Mouse (Mus musculus): ENCODE results near the gene Lce3a. TPM values are rescaled to one million over a fixed set of nuclear protein-coding genes. Genes with fewer than 3 reads are reported as not detected.
A peak's percentile ranks its signal among the peaks of the same experiment; 100 is the strongest.

The Lce3a gene
- polyA plus RNA-seq (2012; ENCODE audit: insufficient read depth, insufficient read length, low replicate concordance, missing spikeins): not detected in 2 replicates

GRCm38 (mm10) chr3:92926130-92926529, at the start of gene Lce3a:
TSS of gene Lce3a (minus strand) at chr3:92926230.
- H3K4me1 ChIP-seq (ENCODE audit: control insufficient read depth, insufficient read depth, low read length): no peaks in the 10 kb centered on the region
- no peak within 1 kb of the TSS for H3K27ac ChIP-seq (ENCODE audit: insufficient read depth, low read depth, low read length)
- TF ChIP-seq POLR2A (IDR thresholded peaks at IDR 0.05; ENCODE audit: insufficient read depth, low read depth, low read length) (no peak), CTCF (IDR thresholded peaks at IDR 0.05; ENCODE audit: insufficient read depth, low read depth, low read length) (no peak)
- 82% methylated on average over 2 of the region's 2 CpGs for WGBS
- H3K4me3 ChIP-seq (ENCODE audit: insufficient read depth, low read depth, low read length): no peak within 1 kb of the TSS

DNA sequence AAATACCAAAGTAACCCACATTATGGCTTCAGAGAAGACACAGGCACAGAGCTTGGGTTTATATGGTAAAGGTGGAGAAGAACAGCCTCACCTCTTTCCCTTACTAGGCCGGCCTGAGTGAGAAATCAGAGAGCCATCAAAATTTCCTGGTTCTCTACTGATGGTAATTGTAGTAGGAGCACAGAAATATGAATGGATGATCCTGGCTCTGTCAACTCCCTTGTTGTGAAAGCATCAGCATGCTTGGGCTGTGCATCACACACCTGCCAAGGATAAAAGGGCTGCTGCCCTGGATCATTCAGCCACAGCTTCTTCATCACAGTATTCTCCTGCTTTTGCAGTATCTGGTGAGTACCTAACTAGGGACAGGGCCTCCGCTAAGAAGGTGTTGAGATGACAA, 40.7 kb upstream of the Lce3a start, which contains the start of gene Lce3e:
Gene Lce3e (plus strand): TSS at position 301 of the 400 bp plus-strand sequence.
- no peak within 1 kb of the TSS for H3K27ac ChIP-seq (ENCODE audit: insufficient read depth, low read depth, low read length)
- TF ChIP-seq POLR2A (IDR thresholded peaks at IDR 0.05; ENCODE audit: insufficient read depth, low read depth, low read length) (no peak), CTCF (IDR thresholded peaks at IDR 0.05; ENCODE audit: insufficient read depth, low read depth, low read length) (no peak)
- H3K4me1 ChIP-seq (ENCODE audit: control insufficient read depth, insufficient read depth, low read length): no peaks in the 10 kb centered on the region
- no peak within 1 kb of the TSS for H3K4me3 ChIP-seq (ENCODE audit: insufficient read depth, low read depth, low read length)
- 92% methylated on average over 2 of the region's 2 CpGs for WGBS

DNA sequence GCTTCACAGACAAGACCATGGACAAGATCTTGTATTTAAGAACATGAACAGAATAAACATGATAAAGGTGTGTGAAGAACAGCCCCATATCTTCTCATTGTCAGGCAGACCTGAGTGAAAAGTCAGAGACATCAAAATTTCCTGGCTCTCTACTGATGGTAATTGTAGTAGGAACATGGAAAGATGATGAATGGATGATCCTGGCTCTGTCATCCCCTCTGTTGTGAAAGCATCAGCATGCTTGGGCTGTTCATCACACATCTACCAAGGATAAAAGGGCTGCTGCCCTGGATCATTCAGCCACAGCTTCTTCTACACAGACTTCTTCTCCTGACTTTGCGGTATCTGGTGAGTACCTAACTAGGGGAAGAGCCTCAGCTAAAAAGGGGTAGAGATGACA, 31.1 kb upstream of the Lce3a start, which contains the start of gene Lce3d:
Gene Lce3d (plus strand): TSS at position 301 of the 400 bp plus-strand sequence.
- Histone ChIP-seq H3K27ac (ENCODE audit: insufficient read depth, low read depth, low read length) (no peak within 1 kb of the TSS), H3K4me3 (ENCODE audit: insufficient read depth, low read depth, low read length) (no peak within 1 kb of the TSS), H3K4me1 (ENCODE audit: control insufficient read depth, insufficient read depth, low read length) (no peaks in the 10 kb centered on the region)
- 93% methylated on average over 1 of the region's 1 CpGs for WGBS
- no peak for TF ChIP-seq POLR2A (IDR thresholded peaks at IDR 0.05; ENCODE audit: insufficient read depth, low read depth, low read length)
- no peak for TF ChIP-seq CTCF (IDR thresholded peaks at IDR 0.05; ENCODE audit: insufficient read depth, low read depth, low read length)

GRCm38 (mm10) chr3:92944186-92944585, 18.2 kb upstream of the Lce3a start, which contains the start of gene Lce3c:
TSS of gene Lce3c (plus strand) at chr3:92944486.
- Histone ChIP-seq H3K4me3 (ENCODE audit: insufficient read depth, low read depth, low read length) (no peak within 1 kb of the TSS), H3K27ac (ENCODE audit: insufficient read depth, low read depth, low read length) (no peak within 1 kb of the TSS), H3K4me1 (ENCODE audit: control insufficient read depth, insufficient read depth, low read length) (no peaks in the 10 kb centered on the region)
- WGBS: 74% methylated on average over 1 of the region's 1 CpGs
- TF ChIP-seq CTCF (IDR thresholded peaks at IDR 0.05; ENCODE audit: insufficient read depth, low read depth, low read length): no peak
- no peak for TF ChIP-seq POLR2A (IDR thresholded peaks at IDR 0.05; ENCODE audit: insufficient read depth, low read depth, low read length)

GRCm38 (mm10) chr3:92932679-92933078, 6.6 kb upstream of the Lce3a start, which contains the start of gene Lce3b:
TSS of gene Lce3b (plus strand) at chr3:92932979.
- Histone ChIP-seq H3K4me1 (ENCODE audit: control insufficient read depth, insufficient read depth, low read length) (no peaks in the 10 kb centered on the region), H3K27ac (ENCODE audit: insufficient read depth, low read depth, low read length) (no peak within 1 kb of the TSS), H3K4me3 (ENCODE audit: insufficient read depth, low read depth, low read length) (no peak within 1 kb of the TSS)
- no peak for TF ChIP-seq POLR2A (IDR thresholded peaks at IDR 0.05; ENCODE audit: insufficient read depth, low read depth, low read length)
- TF ChIP-seq CTCF (IDR thresholded peaks at IDR 0.05; ENCODE audit: insufficient read depth, low read depth, low read length): no peak
- WGBS: 75% methylated on average over 2 of the region's 2 CpGs

- TF ChIP-seq POLR2A (IDR thresholded peaks at IDR 0.05; ENCODE audit: insufficient read depth, low read depth, low read length): no peak
- 63% methylated on average over 4 of the region's 4 CpGs for WGBS
- Histone ChIP-seq H3K27ac (ENCODE audit: insufficient read depth, low read depth, low read length) (no peak overlapping the region), H3K4me1 (ENCODE audit: control insufficient read depth, insufficient read depth, low read length) (no peaks in the 10 kb centered on the region), H3K4me3 (ENCODE audit: insufficient read depth, low read depth, low read length) (no peak overlapping the region)
Observed at GRCm38 (mm10) chr3:92920364-92920763, 5.7 kb downstream of the Lce3a start.

DNA sequence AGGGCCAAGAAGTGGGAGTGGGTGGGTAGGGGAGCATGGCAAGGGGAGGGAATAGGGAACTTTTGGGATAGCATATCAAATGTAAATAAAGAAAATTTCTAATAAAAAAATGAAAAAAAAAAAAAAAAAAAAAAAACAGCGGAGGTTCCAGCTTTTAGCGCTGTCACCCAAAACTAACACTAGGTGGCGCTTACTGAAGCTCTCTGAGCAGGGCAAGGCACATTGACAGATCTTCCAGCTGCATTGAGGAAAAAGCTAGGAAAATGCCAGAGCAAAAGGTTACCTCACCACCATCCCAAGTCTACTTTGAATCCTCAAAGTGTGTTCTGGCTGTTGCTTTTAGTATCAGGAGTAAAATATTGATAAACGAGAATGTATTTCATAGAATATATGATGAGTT, 18.5 kb downstream of the Lce3a start:
- 27% methylated on average over 4 of the region's 4 CpGs for WGBS

DNA sequence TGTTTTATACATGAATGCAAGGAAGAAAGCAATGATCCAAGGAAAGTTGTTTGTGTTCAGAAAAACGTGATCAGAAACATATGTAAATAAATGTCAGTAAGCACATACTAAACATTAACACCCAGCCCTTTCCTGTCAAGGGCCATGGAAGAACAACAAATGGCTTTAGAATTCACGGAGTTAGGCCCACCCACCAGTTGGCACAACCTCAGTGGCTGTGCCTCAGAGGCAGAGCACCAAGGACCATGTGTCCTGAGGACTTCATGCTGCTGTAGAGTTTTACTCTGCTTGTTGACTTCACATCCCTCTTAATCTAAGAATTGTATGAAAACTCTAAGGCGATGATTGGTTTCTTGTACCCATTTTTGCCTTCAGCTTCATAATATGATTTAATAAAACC, 20.8 kb downstream of the Lce3a start:
- no peak overlapping the region for H3K27ac ChIP-seq (ENCODE audit: insufficient read depth, low read depth, low read length)
- 53% methylated on average over 3 of the region's 3 CpGs for WGBS
- TF ChIP-seq CTCF (IDR thresholded peaks at IDR 0.05; ENCODE audit: insufficient read depth, low read depth, low read length): no peak
- no peak for TF ChIP-seq POLR2A (IDR thresholded peaks at IDR 0.05; ENCODE audit: insufficient read depth, low read depth, low read length)

More for the DNA sequence above, 18.5 kb downstream of the Lce3a start:
- Histone ChIP-seq H3K27ac (ENCODE audit: insufficient read depth, low read depth, low read length) (no peak overlapping the region), H3K4me1 (ENCODE audit: control insufficient read depth, insufficient read depth, low read length) (no peaks in the 10 kb centered on the region), H3K4me3 (ENCODE audit: insufficient read depth, low read depth, low read length) (no peak overlapping the region)
- no peak for TF ChIP-seq CTCF (IDR thresholded peaks at IDR 0.05; ENCODE audit: insufficient read depth, low read depth, low read length)
- no peak for TF ChIP-seq POLR2A (IDR thresholded peaks at IDR 0.05; ENCODE audit: insufficient read depth, low read depth, low read length)

DNA sequence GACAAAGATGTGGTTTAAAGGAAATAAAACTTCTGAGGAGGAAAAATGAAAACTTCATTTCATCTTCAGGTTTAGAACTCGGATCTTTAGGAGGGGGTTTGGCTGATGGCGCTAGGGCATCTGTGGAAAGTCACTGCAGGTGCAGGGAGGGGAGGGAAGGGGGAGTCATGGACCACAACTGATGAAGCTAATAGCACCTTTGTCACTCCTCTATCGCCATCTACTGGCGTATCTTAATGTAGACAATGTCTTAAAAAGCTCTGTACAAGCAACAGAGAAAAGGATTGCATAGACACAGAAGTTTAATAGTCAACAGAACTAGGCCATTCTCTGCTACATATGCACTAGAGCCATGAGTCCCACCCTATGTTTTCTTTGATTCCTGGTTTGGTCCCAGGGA, 22.4 kb downstream of the Lce3a start:
- no peak overlapping the region for H3K27ac ChIP-seq (ENCODE audit: insufficient read depth, low read depth, low read length)
- 24% methylated on average over 4 of the region's 4 CpGs for WGBS
- H3K4me1 ChIP-seq (ENCODE audit: control insufficient read depth, insufficient read depth, low read length): no peaks in the 10 kb centered on the region
- TF ChIP-seq POLR2A (IDR thresholded peaks at IDR 0.05; ENCODE audit: insufficient read depth, low read depth, low read length) (no peak), CTCF (IDR thresholded peaks at IDR 0.05; ENCODE audit: insufficient read depth, low read depth, low read length) (0 out of 2 replicates have a peak, but pooled peaks have one; percentile 21)
- H3K4me3 ChIP-seq (ENCODE audit: insufficient read depth, low read depth, low read length): no peak overlapping the region

More for the DNA sequence above, 20.8 kb downstream of the Lce3a start:
- Histone ChIP-seq H3K4me3 (ENCODE audit: insufficient read depth, low read depth, low read length) (no peak overlapping the region), H3K4me1 (ENCODE audit: control insufficient read depth, insufficient read depth, low read length) (no peaks in the 10 kb centered on the region)
